Mouse (Mus musculus) hindbrain, embryonic 12.5 days (tissue): ENCODE results near the gene Zc3h12d. TPM values are rescaled to one million over a fixed set of nuclear protein-coding genes. Genes with fewer than 3 reads are reported as not detected.

Source experiments
- ATAC-seq: fragments of 200-750 bp; cut with Nextera tagmentation; 2 replicates; pipeline ENCODE4 v1.8.0; 2017; ENCODE audit warnings: moderate TSS enrichment; ENCODE audit not compliant: low FRiP score
- H3K27ac ChIP-seq: fragments of 300-500 bp; sonication (generic); 2 replicates; pipeline ENCODE4 v1.5.1; 2016; ENCODE audit warnings: mild to moderate bottlenecking
- H3K27me3 ChIP-seq: fragments of 300-500 bp; sonication (generic); 2 replicates; pipeline ENCODE4 v1.6.1; 2016; ENCODE audit warnings: mild to moderate bottlenecking
- H3K36me3 ChIP-seq: fragments of 300-500 bp; sonication (generic); 2 replicates; pipeline ENCODE4 v1.6.1; 2016; ENCODE audit warnings: mild to moderate bottlenecking
- H3K4me1 ChIP-seq: fragments of 300-500 bp; sonication (generic); 2 replicates; pipeline ENCODE4 v1.6.1; 2016
- H3K4me2 ChIP-seq: fragments of 300-500 bp; sonication (generic); replicated peaks from 2 replicates; pipeline ENCODE4 v1.6.1; 2016; ENCODE audit warnings: mild to moderate bottlenecking
- H3K4me3 ChIP-seq: fragments of 300-500 bp; sonication (generic); 2 replicates; pipeline ENCODE4 v1.5.1; 2016; ENCODE audit warnings: mild to moderate bottlenecking
- H3K9ac ChIP-seq: fragments of 300-500 bp; sonication (generic); 2 replicates; pipeline ENCODE4 v1.6.1; 2016; ENCODE audit warnings: mild to moderate bottlenecking, moderate library complexity
- H3K9me3 ChIP-seq: fragments of 300-500 bp; sonication (generic); replicated peaks from 2 replicates; pipeline ENCODE4 v1.6.1; 2016; ENCODE audit warnings: mild to moderate bottlenecking
- WGBS: fragments of 180-500 bp; shearing (Covaris S2); methylation state at CpG from one replicate; pipeline ENCODE4 v1.1.7; 2016; 5-methylcytosine and 5-hydroxymethylcytosine counted together
- polyA plus RNA-seq: library from polyadenylated mRNA; unstranded; fragments of >200 nt; fragmentation: Nextera tagmentation; extraction: Ambion mirVana; gene quantifications from 2 replicates; pipeline ENCODE4 v1.2.1, GENCODE M21; 2016

Zc3h12d gene
- polyA plus RNA-seq, 1 experiment from 2014 or later: 0.19 TPM

DNA sequence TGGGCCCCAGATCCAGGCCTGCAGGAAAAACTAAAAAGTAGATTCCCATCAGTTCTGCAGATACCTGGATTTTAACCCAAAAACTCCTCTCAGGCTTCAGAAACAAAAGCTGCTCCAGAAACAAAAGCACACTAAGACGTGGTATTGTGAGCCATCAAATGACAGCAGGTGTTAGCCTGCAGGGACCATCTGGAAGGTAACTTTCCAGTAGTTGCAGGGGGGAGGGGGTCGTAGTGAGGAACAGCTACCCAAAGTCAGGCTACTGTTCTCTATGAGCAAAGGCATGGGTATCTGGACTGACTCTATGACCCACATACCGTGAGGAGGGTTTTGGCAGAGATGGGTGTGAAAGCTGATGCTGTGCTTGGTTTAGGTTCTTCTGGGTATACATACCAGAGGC lies 8.5 kb downstream of the Zc3h12d start:
- H3K4me1 ChIP-seq: no peaks in the 10 kb centered on the region
- H3K27me3 ChIP-seq: no peaks in the 10 kb centered on the region
- WGBS: 61% methylated on average over 3 of the region's 3 CpGs
- no peak overlapping the region for H3K4me3 ChIP-seq
- no peak overlapping the region for H3K9ac ChIP-seq
- H3K36me3 ChIP-seq: no peaks in the 10 kb centered on the region
- H3K9me3 ChIP-seq: no peaks in the 10 kb centered on the region
- no peak for ATAC-seq
- no peak overlapping the region for H3K27ac ChIP-seq
- no peak overlapping the region for H3K4me2 ChIP-seq

GRCm38 (mm10) chr10:7841571-7842080 lies 9.4 kb downstream of the Zc3h12d start:
- H3K36me3 ChIP-seq: no peaks in the 10 kb centered on the region
- no peaks in the 10 kb centered on the region for H3K4me1 ChIP-seq
- H3K9ac ChIP-seq: no peak overlapping the region
- H3K9me3 ChIP-seq: no peaks in the 10 kb centered on the region
- H3K4me2 ChIP-seq: no peak overlapping the region
- H3K27ac ChIP-seq: no peak overlapping the region
- H3K4me3 ChIP-seq: no peak overlapping the region
- WGBS: 75% methylated on average over 14 of the region's 14 CpGs
- H3K27me3 ChIP-seq: no peaks in the 10 kb centered on the region
- ATAC-seq: no peak

DNA sequence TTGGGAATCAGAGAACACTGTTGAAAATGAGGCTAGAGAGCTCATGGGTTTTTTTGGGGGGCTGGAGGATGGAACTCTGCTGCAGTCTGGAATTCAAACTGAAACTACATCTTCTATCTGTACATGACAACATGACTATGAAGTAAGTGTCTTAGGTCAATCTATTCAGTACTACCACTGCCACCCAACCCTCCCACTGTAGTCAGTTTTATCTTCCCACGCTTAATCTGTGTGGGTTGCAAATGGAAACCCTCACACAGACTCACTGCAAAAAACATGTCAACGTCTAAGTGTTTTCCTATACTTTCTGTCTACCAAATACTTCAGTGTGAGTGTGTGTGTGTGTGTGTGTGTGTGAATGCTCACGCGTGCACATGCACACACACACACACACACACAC lies 10.9 kb downstream of the Zc3h12d start:
- Histone ChIP-seq H3K27ac (no peak overlapping the region), H3K36me3 (no peaks in the 10 kb centered on the region), H3K4me2 (no peak overlapping the region), H3K27me3 (no peaks in the 10 kb centered on the region), H3K4me3 (no peak overlapping the region), H3K9me3 (no peaks in the 10 kb centered on the region), H3K4me1 (no peaks in the 10 kb centered on the region), H3K9ac (no peak overlapping the region)
- ATAC-seq: no peak
- WGBS: 88% methylated on average over 4 of the region's 4 CpGs

- Histone ChIP-seq H3K36me3 (no peaks in the 10 kb centered on the region), H3K9me3 (no peaks in the 10 kb centered on the region), H3K4me1 (no peaks in the 10 kb centered on the region), H3K27ac (no peak overlapping the region), H3K9ac (no peak overlapping the region), H3K4me3 (no peak overlapping the region), H3K27me3 (no peaks in the 10 kb centered on the region), H3K4me2 (no peak overlapping the region)
- WGBS: 81% methylated on average over 4 of the region's 4 CpGs
- no peak for ATAC-seq
These were observed 11.9 kb downstream of the Zc3h12d start for GRCm38 (mm10) chr10:7844161-7844560.

DNA sequence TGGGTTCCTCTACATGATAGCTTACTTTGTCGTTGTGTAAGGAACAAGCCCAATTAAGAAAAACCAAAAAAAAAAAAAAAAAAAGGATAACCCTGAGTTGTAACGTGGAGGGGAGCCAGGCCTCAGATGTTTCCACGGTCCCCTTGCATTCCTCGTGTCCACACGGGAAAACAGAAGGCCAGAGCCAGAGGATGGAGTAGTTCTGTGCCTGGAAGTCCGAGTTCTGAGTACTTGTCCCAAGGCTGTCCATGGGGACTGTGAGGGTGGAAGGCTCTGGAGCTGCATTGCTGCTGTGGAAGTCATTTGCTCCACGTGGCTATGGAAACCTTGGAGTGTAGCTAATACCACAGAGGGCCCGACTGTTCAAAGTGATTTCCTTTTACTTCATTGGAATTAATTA lies 12.9 kb downstream of the Zc3h12d start:
- H3K27me3 ChIP-seq: no peaks in the 10 kb centered on the region
- no peaks in the 10 kb centered on the region for H3K9me3 ChIP-seq
- no peak overlapping the region for H3K27ac ChIP-seq
- no peak overlapping the region for H3K4me2 ChIP-seq
- no peak overlapping the region for H3K4me3 ChIP-seq
- WGBS: 79% methylated on average over 8 of the region's 8 CpGs
- H3K36me3 ChIP-seq: no peaks in the 10 kb centered on the region
- no peak overlapping the region for H3K9ac ChIP-seq
- H3K4me1 ChIP-seq: no peaks in the 10 kb centered on the region
- no peak for ATAC-seq

GRCm38 (mm10) chr10:7845991-7846390 lies 13.7 kb downstream of the Zc3h12d start:
- Histone ChIP-seq H3K27me3 (no peaks in the 10 kb centered on the region), H3K36me3 (no peaks in the 10 kb centered on the region), H3K4me2 (no peak overlapping the region), H3K4me3 (no peak overlapping the region), H3K9ac (no peak overlapping the region), H3K9me3 (no peaks in the 10 kb centered on the region), H3K27ac (no peak overlapping the region), H3K4me1 (no peaks in the 10 kb centered on the region)
- ATAC-seq: no peak
- WGBS: 92% methylated on average over 4 of the region's 4 CpGs

- H3K27me3 ChIP-seq: no peaks in the 10 kb centered on the region
- WGBS: 83% methylated on average over 2 of the region's 2 CpGs
- H3K27ac ChIP-seq: no peak overlapping the region
- no peak overlapping the region for H3K4me3 ChIP-seq
- no peaks in the 10 kb centered on the region for H3K4me1 ChIP-seq
- no peak overlapping the region for H3K9ac ChIP-seq
- H3K9me3 ChIP-seq: no peaks in the 10 kb centered on the region
- no peak for ATAC-seq
- H3K4me2 ChIP-seq: no peak overlapping the region
- H3K36me3 ChIP-seq: no peaks in the 10 kb centered on the region
These were observed 14.9 kb downstream of the Zc3h12d start for GRCm38 (mm10) chr10:7847166-7847605.

- no peaks in the 10 kb centered on the region for H3K27me3 ChIP-seq
- H3K27ac ChIP-seq: no peak overlapping the region
- H3K4me3 ChIP-seq: no peak overlapping the region
- no peak overlapping the region for H3K4me2 ChIP-seq
- no peak for ATAC-seq
- no peaks in the 10 kb centered on the region for H3K4me1 ChIP-seq
- H3K9ac ChIP-seq: no peak overlapping the region
- WGBS: 71% methylated on average over 3 of the region's 3 CpGs
- H3K9me3 ChIP-seq: no peaks in the 10 kb centered on the region
- H3K36me3 ChIP-seq: no peaks in the 10 kb centered on the region
These were observed 19.6 kb downstream of the Zc3h12d start for GRCm38 (mm10) chr10:7851891-7852290.

GRCm38 (mm10) chr10:7860494-7860893 lies 28.2 kb downstream of the Zc3h12d start:
- Histone ChIP-seq H3K4me2 (no peak overlapping the region), H3K27me3 (no peaks in the 10 kb centered on the region), H3K9ac (no peak overlapping the region), H3K4me1 (0 out of 2 replicates have a peak, but pooled peaks cover 2% of the 10 kb centered on the region), H3K9me3 (no peaks in the 10 kb centered on the region), H3K36me3 (no peaks in the 10 kb centered on the region), H3K27ac (no peak overlapping the region), H3K4me3 (no peak overlapping the region)
- ATAC-seq: no peak
- 87% methylated on average over 7 of the region's 7 CpGs for WGBS

GRCm38 (mm10) chr10:7861259-7861936 lies 29.1 kb downstream of the Zc3h12d start:
- Histone ChIP-seq H3K27ac (no peak overlapping the region), H3K4me1 (0 out of 2 replicates have a peak, but pooled peaks cover 2% of the 10 kb centered on the region), H3K9ac (no peak overlapping the region), H3K36me3 (no peaks in the 10 kb centered on the region), H3K4me2 (no peak overlapping the region), H3K27me3 (peaks cover 3% of the 10 kb centered on the region; the same call in 1 of the 2 replicates), H3K4me3 (no peak overlapping the region), H3K9me3 (no peaks in the 10 kb centered on the region)
- WGBS: 83% methylated on average over 14 of the region's 14 CpGs
- no peak for ATAC-seq

DNA sequence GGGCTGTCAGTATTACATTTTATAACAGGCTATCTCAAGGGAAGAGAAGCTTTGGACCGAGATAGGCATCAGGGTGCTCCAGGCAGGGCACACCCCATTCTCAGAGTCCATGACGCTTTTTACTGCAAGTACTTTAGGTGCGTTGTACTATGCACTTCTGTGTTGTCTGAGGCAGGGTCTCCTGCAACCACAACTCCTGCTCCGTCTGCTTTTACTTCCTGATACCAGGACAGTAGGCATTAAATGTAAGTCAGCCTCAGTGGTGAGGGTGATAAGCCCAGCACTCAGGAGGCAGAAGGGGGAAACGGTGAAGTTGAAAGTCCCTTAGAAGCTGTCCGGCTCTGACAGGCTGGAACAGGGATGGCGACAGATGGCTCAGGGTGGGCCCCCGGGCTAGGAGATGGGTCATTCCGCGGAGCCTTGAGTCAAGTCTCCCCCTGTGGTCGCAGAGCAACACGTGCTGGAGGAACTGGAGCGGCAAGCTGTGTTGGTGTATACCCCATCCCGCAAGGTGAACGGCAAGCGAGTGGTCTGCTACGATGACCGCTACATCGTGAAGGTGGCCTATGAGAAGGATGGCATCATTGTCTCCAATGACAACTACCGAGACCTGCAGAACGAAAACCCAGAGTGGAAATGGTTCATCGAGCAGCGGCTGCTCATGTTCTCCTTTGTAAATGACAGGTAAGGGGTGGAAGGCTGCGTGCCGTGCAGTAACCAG lies 29.8 kb downstream of the Zc3h12d start:
- Histone ChIP-seq H3K4me2 (no peak overlapping the region), H3K27me3 (peaks cover 10% of the 10 kb centered on the region), H3K27ac (no peak overlapping the region), H3K4me1 (peaks cover 4% of the 10 kb centered on the region), H3K36me3 (no peaks in the 10 kb centered on the region), H3K9me3 (no peaks in the 10 kb centered on the region), H3K4me3 (no peak overlapping the region), H3K9ac (no peak overlapping the region)
- WGBS: 89% methylated on average over 24 of the region's 25 CpGs
- ATAC-seq: no peak

DNA sequence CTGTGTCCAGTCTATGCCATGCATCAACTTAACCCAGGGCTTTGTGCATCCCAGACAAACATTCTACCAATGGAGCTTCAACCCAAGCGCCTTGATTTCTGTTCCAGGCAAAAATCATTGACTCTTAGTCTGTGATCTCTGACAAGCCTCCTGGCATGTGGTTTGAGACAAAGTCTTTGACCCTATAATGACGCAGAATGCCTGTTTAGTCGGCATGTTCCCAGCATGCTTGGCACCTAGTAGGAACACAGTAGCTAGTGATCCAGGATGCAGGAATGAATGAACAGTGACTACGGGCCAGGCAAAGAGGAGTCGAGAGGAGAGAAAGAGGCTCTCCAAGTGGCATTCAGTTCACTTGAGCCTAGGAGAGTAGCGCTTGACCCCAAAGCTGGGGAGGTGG lies 31.1 kb downstream of the Zc3h12d start:
- H3K4me1 ChIP-seq: peaks cover 12% of the 10 kb centered on the region
- H3K9ac ChIP-seq: no peak overlapping the region
- H3K4me2 ChIP-seq: no peak overlapping the region
- H3K4me3 ChIP-seq: no peak overlapping the region
- peaks cover 23% of the 10 kb centered on the region for H3K27me3 ChIP-seq
- ATAC-seq: no peak
- H3K36me3 ChIP-seq: no peaks in the 10 kb centered on the region
- H3K9me3 ChIP-seq: no peaks in the 10 kb centered on the region
- 92% methylated on average over 6 of the region's 6 CpGs for WGBS
- H3K27ac ChIP-seq: no peak overlapping the region

- H3K27ac ChIP-seq: no peak overlapping the region
- H3K9ac ChIP-seq: no peak overlapping the region
- ATAC-seq: no peak
- 77% methylated on average over 6 of the region's 6 CpGs for WGBS
- H3K4me2 ChIP-seq: no peak overlapping the region
- no peak overlapping the region for H3K4me3 ChIP-seq
- no peaks in the 10 kb centered on the region for H3K9me3 ChIP-seq
- peaks cover 12% of the 10 kb centered on the region for H3K4me1 ChIP-seq
- H3K27me3 ChIP-seq: peaks cover 29% of the 10 kb centered on the region
- no peaks in the 10 kb centered on the region for H3K36me3 ChIP-seq
These were observed 31.9 kb downstream of the Zc3h12d start for GRCm38 (mm10) chr10:7864184-7864583.
